24 mouse cellular contexts compared by ENCODE assay signal in genomic region chr1:90380034-90380705, GRCm38 (mm10).
DNase-seq lines count a peak whose midpoint lies in the region; ATAC-seq and TF ChIP-seq lines count a peak whose summit lies in the region.
"Had no signal": no experiment of that assay in that cellular context is flagged by ENCODE, and none has a peak within 500 bp of the region (broad histone marks: within the 10 kb centered on the region; RNA-seq: fewer than 3 reads in every experiment).

No protein-coding gene starts in this region.

- no peak for TF ChIP-seq CTCF in Patski (IDR thresholded peaks at IDR 0.05)

- H3K27me3 ChIP-seq in Patski, result no peaks in the 10 kb centered on the region
- H3K27me3 ChIP-seq: CH12.LX; embryonic facial prominence, embryonic 15.5 days; limb, embryonic 15.5 days had no signal

- POLR2A ChIA-PET in Patski (lab: Charles Lee), result no interaction called here

- no peak for DNase-seq in frontal cortex, postnatal 25 days (ENCODE audit: low spot score in 2 of 2)
- peak; percentile 59 for DNase-seq in 3134 (ENCODE audit: extremely low read depth, insufficient read length, low spot score)
- peak; percentile 70 for DNase-seq in Patski (ENCODE audit: low read depth, low spot score)
- DNase-seq in fat pad, adult 2 months (ENCODE audit: extremely low read depth, low read depth, low spot score), result peak; percentile 39
- no peak for DNase-seq in gastrocnemius, postnatal 25 days
- DNase-seq in kidney, adult 9 months, result no peak
- no peak for DNase-seq in kidney, adult 8-10 months
- DNase-seq: adrenal gland, postnatal 36 days; B cell, adult 2 months; cerebellum, adult 11-12 months; cerebellum, postnatal 25 days; embryo, embryonic 11 days; gastrocnemius, adult 2 months; layer of hippocampus, postnatal 36 days; lung, postnatal 4 days; thymus, adult 18-20 months; thymus, postnatal 36 days had no signal

- in situ Hi-C loops in Patski (cut with MboI; ENCODE audit: low pct_unique_long_range_greater_than_20kb), result no loop called here

- ATAC-seq in frontal cortex, adult (ENCODE audit: low TSS enrichment), result peak; percentile 67
- ATAC-seq in Patski, result peak; percentile 35
- ATAC-seq: hindbrain, postnatal 0 days; intestine, embryonic 16.5 days; midbrain, embryonic 16.5 days had no signal

- CTCF ChIA-PET in Patski (lab: Charles Lee), result no interaction called here

Comparison
In these comparisons a context has a peak if more than half of its experiments do, and no peak if none do; other contexts are left out.
1. DNase-seq: peak in 3134 (single experiment), Patski (single experiment) and fat pad, adult 2 months (single experiment); none in frontal cortex, postnatal 25 days (0 of 2), gastrocnemius, postnatal 25 days (single experiment), kidney, adult 9 months (single experiment) and kidney, adult 8-10 months (0 of 2).